Mouse (Mus musculus) left cerebral cortex, postnatal 14 days (tissue): ENCODE measurements around the gene Gm42957. TPM values are rescaled to one million over a fixed set of nuclear protein-coding genes. Genes with fewer than 3 reads are reported as not detected.

Source experiments
- DNase-seq, 2 experiments: peaks; one replicate each; pipeline ENCODE4 v3.0.0; 2021 to 2022; ENCODE audit warnings: low spot score in 2 of 2, mixed read lengths in 1 of 2
- intact Hi-C: fragments of 180-260 bp; cut with DNase I; formaldehyde crosslinking; loops from one replicate; pipeline ENCODE4 v1.15.1; 2025
- long read RNA-seq, 2 experiments: library from polyadenylated mRNA; stranded (forward); transcript quantifications; one replicate each; pipeline ENCODE4 v2.0.0; 2021
- total RNA-seq, 2 experiments: library from RNA; stranded (reverse); gene quantifications; 2 replicates each; pipeline ENCODE4 v1.2.3; 2021

Gm42957 gene
- under 1 TPM; 0.40 to 0.44 TPM for total RNA-seq
- long read RNA-seq, experiment 1 = 0 reads
- long read RNA-seq, experiment 2, partial matches to known transcripts = 0 of 3 reads
- long read RNA-seq, experiment 2, other reads (novel, unspliced or antisense) = 3 of 3 reads

GRCm38 (mm10) chr3:96634928-96635879 is at the start of gene Gm42957, which contains the start of gene Pex11b:
TSS of gene Gm42957 (plus strand) at chr3:96635474.
TSS of gene Pex11b (plus strand) at chr3:96635376.
- peak; percentile 72 to 89 for DNase-seq
- intact Hi-C loops = loop anchor here (5.0 kb wide), 1 partner anchor 88 kb away; no protein-coding TSS in a partner anchor

DNA sequence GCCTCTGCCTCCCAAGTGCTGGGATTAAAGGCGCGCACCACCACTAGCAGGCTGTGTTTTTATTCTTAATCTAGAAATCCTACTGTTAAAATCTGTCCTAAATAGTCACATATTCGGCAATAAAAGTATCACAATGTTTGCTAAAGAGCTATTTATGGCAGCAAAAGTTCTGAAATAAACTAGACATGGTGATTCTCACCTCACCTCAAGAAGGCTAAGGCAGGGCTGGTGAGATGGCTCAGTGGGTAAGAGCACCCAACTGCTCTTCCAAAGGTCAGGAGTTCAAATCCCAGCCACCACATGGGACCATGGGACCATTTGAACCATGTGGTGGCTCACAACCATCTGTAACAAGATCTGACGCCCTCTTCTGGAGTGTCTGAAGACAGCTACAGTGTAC is 44.6 kb upstream of the Gm42957 start:
- DNase-seq = no peak
- intact Hi-C loops = no loop called here

GRCm38 (mm10) chr3:96593374-96593773 is 41.9 kb upstream of the Gm42957 start:
- DNase-seq = no peak
- intact Hi-C loops = no loop called here

DNA sequence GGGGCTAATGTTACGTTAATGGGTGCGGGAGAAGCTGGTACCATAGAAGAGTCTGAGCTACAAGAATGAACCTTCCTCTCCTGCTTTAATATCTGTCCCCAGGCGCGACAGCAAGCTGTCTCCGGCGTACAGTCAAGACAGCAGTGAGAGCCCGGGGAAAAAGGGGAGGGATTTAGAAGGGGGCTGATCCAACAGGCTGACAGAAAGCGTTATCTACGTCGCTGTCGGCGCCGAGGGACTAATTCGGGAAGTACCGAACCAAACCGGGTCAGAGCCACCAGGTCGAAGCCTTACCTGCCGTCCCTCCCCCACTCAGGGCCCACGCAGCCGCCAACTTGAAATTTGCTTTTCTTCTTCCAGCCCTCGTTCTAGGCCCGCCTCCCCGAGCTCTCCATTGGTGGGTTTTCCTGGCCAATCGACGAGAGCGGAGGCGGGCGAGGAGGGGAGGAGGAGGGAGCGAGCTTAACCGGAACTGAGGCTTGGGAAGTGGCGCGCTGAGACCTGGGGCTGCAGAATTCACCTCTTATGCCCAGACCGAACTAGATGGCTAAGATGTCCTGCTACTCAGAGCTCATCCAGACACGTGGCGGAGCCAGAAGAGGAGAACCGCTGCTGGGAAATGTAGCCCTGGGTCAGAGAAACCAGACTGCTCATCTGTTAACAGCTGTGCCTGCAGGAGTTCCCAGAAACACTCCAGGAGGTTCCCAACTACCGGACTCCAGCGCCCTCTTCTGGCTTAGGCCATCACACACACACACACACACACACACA is 41.3 kb upstream of the Gm42957 start, which contains the start of gene Polr3gl:
Gene Polr3gl, minus strand, starts transcription at position 392 of the 771 bp plus-strand sequence.
- DNase-seq = peak; percentile 93 to 95
- intact Hi-C loops = no loop called here

DNA sequence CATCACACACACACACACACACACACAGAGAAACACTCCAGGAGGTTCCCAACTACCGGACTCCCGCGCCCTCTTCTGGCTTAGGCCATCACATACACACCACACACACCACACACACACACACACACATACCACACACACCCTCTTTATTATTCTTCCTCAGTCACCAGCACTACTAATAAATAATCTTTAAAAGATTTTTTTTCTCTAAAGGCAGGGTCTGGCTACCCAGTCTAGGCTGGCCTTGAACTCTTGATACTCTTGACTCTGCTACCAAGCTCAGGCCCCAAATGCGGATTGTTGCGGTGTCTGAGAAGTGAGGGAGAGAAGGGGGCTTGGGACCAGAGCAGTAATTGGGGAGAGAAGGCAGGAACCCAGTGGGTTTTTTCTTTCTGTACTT is 40.4 kb upstream of the Gm42957 start:
- intact Hi-C loops = no loop called here
- DNase-seq = no peak

DNA sequence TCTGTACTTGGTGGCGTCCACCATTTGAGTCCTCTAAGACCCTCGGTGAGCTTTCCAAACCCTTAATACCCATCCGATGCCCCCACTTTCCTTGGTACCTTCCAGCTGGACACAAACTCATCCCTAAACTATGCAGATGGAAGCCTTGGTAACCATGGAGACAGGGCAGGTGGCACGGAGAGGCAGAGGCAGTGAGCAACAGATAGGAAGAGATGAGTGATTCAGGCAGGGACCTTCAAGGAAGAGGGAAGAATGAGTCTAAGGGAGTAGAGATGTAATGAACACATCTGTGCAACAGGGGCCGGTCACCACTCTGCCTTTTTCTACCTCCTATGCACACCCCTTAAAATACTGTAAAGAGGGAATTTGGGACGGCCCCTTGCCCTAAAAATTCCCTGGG is 39.6 kb upstream of the Gm42957 start:
- intact Hi-C loops = no loop called here
- peak; percentile 54 to 81 for DNase-seq

DNA sequence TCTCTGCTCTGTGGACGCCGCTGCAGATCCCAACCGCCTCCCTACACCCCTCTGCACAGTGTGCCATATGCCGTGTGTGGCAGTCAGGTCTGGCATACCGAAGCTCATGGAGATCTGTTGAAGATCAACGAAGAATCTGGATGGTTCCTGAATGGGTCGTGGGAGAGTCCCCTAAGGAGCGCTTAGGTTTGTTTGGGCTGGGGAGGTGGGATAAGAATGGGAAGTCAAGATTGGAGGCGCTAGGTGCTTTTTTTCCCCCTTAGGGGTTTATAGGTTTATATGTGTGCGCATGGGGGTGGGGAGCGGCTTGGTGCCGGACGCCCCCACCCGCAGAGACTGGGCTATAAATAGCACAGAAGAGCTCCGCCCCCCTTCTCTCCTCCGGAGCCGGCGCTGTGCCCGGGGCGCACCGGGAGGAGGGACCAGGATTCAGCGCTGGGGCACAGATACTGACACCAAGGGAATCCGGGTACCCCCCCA is 39.0 kb upstream of the Gm42957 start, which contains the start of gene Ankrd34a:
Gene Ankrd34a, plus strand, starts transcription at position 409 of the 480 bp plus-strand sequence.
- intact Hi-C loops = no loop called here
- DNase-seq = peak; percentile 76 to 86

DNA sequence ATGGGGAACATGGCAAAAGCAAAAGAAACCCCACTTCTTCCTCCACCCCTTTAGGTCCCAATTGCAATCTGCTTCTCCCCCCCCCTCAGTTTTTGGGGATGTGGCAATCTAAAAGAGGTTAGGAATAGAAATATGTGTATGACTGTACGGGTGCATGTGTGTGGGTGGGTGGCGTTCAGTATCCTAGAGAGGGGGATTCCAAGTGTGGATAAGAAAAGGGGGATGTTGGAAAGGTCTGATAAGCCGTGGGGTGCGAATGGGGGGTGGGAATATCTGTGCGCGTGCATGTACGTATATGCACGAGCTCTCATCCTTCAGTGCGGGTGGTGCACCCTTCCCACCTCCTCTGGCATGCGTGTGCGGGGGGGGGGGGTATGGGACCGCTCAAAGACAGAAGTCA is 38.4 kb upstream of the Gm42957 start:
- intact Hi-C loops = no loop called here
- DNase-seq = peak; percentile 51 to 81

- peak; percentile 41 to 63 for DNase-seq
- intact Hi-C loops = no loop called here
Measured at GRCm38 (mm10) chr3:96597435-96597891, 37.8 kb upstream of the Gm42957 start.

DNA sequence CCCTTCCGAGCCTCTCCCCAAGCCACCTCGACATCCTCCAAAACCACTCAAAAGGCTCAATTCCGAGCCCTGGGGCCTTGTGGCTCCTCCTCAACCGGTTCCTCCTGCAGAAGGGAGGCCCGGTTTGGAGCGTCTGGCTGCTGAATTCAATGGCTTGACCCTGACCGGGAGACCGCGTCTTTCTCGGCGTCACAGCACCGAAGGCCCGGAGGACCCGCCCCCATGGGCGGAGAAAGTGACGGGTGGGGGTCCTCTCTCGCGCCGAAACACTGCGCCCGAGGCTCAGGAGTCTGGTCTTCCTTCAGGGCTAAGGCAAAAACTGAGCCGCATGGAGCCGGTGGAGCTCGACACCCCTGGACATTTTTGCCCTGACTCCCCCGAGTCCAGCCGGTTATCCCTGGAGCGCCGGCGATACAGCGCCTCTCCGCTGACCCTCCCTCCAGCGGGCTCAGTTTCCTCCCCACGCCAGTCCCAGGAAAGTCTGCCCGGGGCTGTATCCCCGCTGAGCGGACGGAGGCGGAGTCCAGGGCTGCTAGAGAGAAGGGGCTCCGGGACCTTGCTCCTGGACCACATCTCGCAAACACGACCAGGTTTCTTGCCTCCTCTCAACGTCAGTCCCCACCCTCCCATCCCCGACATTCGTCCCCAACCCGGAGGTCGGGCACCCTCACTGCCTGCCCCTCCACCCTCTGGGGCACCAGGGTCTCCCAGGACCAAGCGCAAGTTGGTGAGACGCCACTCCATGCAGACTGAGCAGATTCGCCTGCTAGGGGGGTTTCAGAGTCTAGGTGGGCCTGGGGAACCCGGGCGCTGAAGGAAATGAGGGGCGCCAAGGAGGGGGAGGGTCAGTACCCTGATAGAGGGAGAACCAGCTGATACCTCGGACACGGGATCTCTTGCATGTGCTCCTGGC is 36.9 kb upstream of the Gm42957 start:
- intact Hi-C loops = no loop called here
- peak; percentile 46 to 67 for DNase-seq

DNA sequence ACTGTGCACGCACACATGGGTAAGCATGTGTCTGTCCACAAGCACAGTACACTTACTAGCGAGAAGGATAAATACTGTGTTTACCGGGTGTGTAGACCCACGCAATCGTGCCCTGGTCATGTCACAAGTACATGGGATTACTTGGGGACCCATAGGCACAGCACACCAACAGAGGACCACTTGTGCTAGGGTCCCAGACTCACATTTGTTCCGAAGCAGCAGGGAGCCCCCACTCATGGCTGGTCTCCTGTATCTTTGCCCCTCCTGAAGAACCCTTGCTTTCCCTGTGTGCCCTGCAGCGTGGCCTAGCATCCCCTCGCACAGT is 36.2 kb upstream of the Gm42957 start:
- intact Hi-C loops = no loop called here
- DNase-seq = no peak

DNA sequence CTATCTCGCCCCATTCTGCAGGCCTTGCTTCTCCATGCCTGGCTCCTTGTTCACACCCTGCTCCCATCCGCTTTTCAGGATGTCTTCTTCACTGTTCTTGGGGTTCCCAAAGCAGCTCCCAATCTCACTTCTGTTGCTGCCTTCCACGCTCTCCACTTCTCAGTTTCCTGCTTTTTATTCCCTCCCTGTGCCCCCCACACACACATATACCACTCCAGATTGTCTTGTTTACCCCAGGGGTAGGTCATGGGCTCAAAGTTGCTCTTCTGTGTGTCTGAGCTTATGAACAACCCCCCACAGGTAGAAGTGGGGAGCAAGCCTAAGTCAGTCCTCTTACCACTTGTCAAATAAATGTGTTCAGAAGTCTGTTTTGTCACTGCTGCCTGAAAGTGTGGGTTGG is 35.9 kb upstream of the Gm42957 start:
- DNase-seq = no peak
- intact Hi-C loops = no loop called here

GRCm38 (mm10) chr3:96600639-96601250 is 34.5 kb upstream of the Gm42957 start, which contains the start of gene Lix1l:
TSS of gene Lix1l (plus strand) at chr3:96601149.
- DNase-seq = peak; percentile 93 to 95
- intact Hi-C loops = loop anchor here (2.0 kb wide), 1 partner anchor 30 kb away; no protein-coding TSS in a partner anchor

GRCm38 (mm10) chr3:96601251-96601787 is 34.0 kb upstream of the Gm42957 start:
- intact Hi-C loops = loop anchor here (2.0 kb wide), 1 partner anchor 29 kb away; no protein-coding TSS in a partner anchor
- DNase-seq = peak; percentile 62 to 66

DNA sequence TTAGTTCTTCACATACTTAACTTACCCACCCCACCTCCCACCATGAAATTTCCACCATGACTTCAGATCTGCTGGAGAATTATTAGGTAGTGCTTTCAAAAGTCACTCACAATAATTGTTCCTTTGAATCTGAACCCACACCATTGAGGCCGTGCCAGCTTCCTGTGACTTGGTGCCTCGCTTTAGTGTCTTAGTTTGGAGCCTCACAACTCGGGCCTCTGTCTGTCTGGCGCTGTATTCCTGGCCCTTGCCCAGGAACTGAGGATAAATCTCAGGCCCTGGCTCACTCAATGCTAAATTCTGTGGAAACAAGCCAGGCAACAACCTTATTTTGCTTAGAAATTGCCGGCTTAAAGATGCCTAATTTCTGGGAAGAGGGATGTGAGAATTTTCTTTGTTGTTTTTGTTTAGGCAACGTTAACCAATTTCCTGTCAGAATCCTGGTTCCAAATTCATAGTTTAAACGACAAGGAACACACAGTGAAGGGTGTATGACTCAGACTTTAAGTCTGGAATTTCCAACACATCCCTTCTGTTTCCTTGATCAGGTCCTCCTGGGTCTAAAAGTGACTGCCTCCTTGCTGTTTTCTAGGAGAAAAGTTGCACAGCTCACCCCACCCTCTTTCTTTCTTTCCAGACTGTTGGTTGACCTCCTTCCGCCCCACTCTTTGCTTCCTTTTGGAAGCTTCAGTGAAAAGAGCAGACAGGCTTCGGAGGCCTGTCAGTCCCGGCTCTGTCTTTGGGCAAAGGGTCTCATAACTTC is 33.2 kb upstream of the Gm42957 start:
- DNase-seq = no peak
- intact Hi-C loops = loop anchor here (2.0 kb wide), 1 partner anchor 29 kb away; no protein-coding TSS in a partner anchor

DNA sequence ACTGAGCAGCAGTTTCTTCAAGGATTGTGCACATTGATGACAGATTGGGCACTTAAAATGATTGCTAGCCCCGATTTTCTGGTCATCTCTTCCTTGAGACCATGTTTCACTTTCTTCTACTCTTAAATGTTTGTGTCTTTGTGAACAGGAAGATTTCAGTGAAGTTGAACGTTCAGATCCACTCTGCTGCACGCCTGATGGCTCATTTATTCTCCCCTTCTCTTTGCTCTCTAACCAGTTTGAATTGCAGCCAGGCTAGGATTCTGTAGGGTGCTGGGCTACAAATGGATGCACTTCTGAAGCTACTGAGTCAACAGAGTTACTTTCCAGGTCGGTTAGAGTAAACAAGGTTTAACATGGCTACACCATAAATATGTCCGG is 32.6 kb upstream of the Gm42957 start:
- no peak for DNase-seq
- intact Hi-C loops = no loop called here

- DNase-seq = no peak
- intact Hi-C loops = no loop called here
Measured at GRCm38 (mm10) chr3:96603311-96603710, 32.0 kb upstream of the Gm42957 start.
